ENCODE assay signal across 8 mouse cellular contexts in the genomic region with DNA sequence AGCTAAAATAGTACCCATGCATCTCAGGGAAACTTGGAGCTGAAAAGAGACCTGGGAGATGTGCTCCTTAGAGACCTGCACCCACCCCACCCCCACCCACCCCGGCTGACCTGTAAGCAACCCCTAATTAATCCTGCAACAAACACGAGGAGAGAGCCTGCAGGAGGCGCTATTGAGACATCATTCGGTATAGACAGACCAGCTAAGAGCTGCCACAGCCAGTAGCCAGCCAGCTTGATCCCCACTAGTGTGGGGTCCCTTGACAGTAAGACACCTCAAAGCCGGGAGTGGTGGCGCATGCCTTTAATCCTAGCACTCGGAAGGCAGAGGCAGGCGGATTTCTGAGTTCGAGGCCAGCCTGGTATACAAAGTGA. TPM values are rescaled to one million over a fixed set of nuclear protein-coding genes. Genes with fewer than 3 reads are reported as not detected.
DNase-seq lines count a peak whose midpoint lies in the region; ATAC-seq and TF ChIP-seq lines count a peak whose summit lies in the region.

No protein-coding gene starts in this region.

- no peaks in the 10 kb centered on the region for H3K9me3 ChIP-seq in lung, embryonic 14.5 days (ENCODE audit: low read depth, low read length)

- WGBS in lung, embryonic 14.5 days, result 40% methylated on average over 9 of the region's 9 CpGs
- WGBS in olfactory bulb, adult 2 months, result 45% methylated on average over 9 of the region's 9 CpGs

- no peaks in the 10 kb centered on the region for H3K27me3 ChIP-seq in lung, embryonic 14.5 days (ENCODE audit: insufficient read depth, low read length)

- ATAC-seq in erythroid progenitor cell, adult 5-6 weeks (replicated peaks; ENCODE audit: low FRiP score, poor library complexity, severe bottlenecking), result peak; percentile 64
- ATAC-seq in lung, embryonic 14.5 days (ENCODE audit: insufficient read depth), result peak; percentile 36; the same call in 1 of the 2 replicates

- no peak overlapping the region for H3K27ac ChIP-seq in lung, embryonic 14.5 days (ENCODE audit: low read depth)
- H3K27ac ChIP-seq in olfactory bulb, adult 2 months (ENCODE audit: insufficient read depth, low read depth, low read length), result no peak overlapping the region

- DNase-seq in ES-CJ7 (ENCODE audit: low read depth, low spot score), result peak; percentile 95
- DNase-seq in brain, adult 2 months (ENCODE audit: low read depth, low spot score), result peak; percentile 80
- peak; percentile 63 to 78 for DNase-seq in heart, postnatal 10 days
- peak; percentile 75 to 83 for DNase-seq in kidney, postnatal 4 days
- DNase-seq in lung, embryonic 14.5 days, result peak; percentile 85
- peak; percentile 72 to 76 for DNase-seq in thymus, postnatal 36 days

- peak; percentile 52 for TF ChIP-seq CTCF in lung, embryonic 14.5 days (IDR thresholded peaks at IDR 0.05; ENCODE audit: low read depth)
- no peak for TF ChIP-seq CTCF in olfactory bulb, adult 2 months (IDR thresholded peaks at IDR 0.05; ENCODE audit: insufficient read depth, low read depth, low read length)

- H3K9ac ChIP-seq in lung, embryonic 14.5 days, result peak overlapping the region; percentile 79

- no peaks in the 10 kb centered on the region for H3K36me3 ChIP-seq in lung, embryonic 14.5 days (ENCODE audit: insufficient read depth)

- intact Hi-C loops in heart, postnatal 10 days (cut with DNase I), result loop anchor here (1.0 to 2.0 kb wide), 2 partner anchors 26 to 32 kb away; partner anchors contain the start of gene Tmem270

- no peak for TF ChIP-seq POLR2A in olfactory bulb, adult 2 months (IDR thresholded peaks at IDR 0.05; ENCODE audit: insufficient read depth, low read depth, low read length)

- peak overlapping the region; percentile 73 for H3K4me3 ChIP-seq in lung, embryonic 14.5 days (ENCODE audit: low read depth, low read length)
- peak overlapping the region; percentile 56; the same call in 1 of the 2 replicates for H3K4me3 ChIP-seq in olfactory bulb, adult 2 months (ENCODE audit: insufficient read depth, low read depth, low read length)

- H3K4me1 ChIP-seq in lung, embryonic 14.5 days (ENCODE audit: insufficient read depth), result no peaks in the 10 kb centered on the region
- H3K4me1 ChIP-seq in olfactory bulb, adult 2 months (ENCODE audit: control insufficient read depth, insufficient read depth, low read length), result 0 out of 2 replicates have a peak, but pooled peaks cover 6% of the 10 kb centered on the region

- H3K4me2 ChIP-seq in lung, embryonic 14.5 days, result peak overlapping the region; percentile 98

RNA-seq across cellular contexts. Expression of gene Mettl27, which starts 0.7 kb away (rescaled TPM):
- 41.1 and 65.6 TPM in 2 replicates for total RNA-seq in erythroid progenitor cell, adult 5-6 weeks (2015; ENCODE audit: low replicate concordance)
- total RNA-seq in erythroid progenitor cell, adult 5-6 weeks (2017; ENCODE audit: low replicate concordance), result 28.3 and 42.1 TPM in 2 replicates
- 1 to 10 TPM; 7.0 to 7.4 TPM for total RNA-seq in heart, postnatal 10 days (2021)
- 23.0 and 23.9 TPM in 2 replicates for polyA plus RNA-seq in lung, embryonic 14.5 days (2014; fragmentation: Nextera tagmentation; extraction: Ambion mirVana)
- not detected in 2 replicates for polyA plus RNA-seq in olfactory bulb, adult 2 months (2012; ENCODE audit: insufficient read depth, insufficient read length, low replicate concordance, missing spikeins)

RNA-seq across cellular contexts. Expression of gene Cldn4, which starts 13.8 kb away (rescaled TPM):
- total RNA-seq in erythroid progenitor cell, adult 5-6 weeks (2015; ENCODE audit: low replicate concordance), result 0.84 TPM in 1 of 2 replicates, not detected in the other
- not detected in 2 replicates for total RNA-seq in erythroid progenitor cell, adult 5-6 weeks (2017; ENCODE audit: low replicate concordance)
- total RNA-seq in heart, postnatal 10 days (2021), result under 1 TPM in 1 of 2 experiments, not detected in 1; 0.14 TPM
- polyA plus RNA-seq in lung, embryonic 14.5 days (2014; fragmentation: Nextera tagmentation; extraction: Ambion mirVana), result 41.9 and 42.4 TPM in 2 replicates
- polyA plus RNA-seq in olfactory bulb, adult 2 months (2012; ENCODE audit: insufficient read depth, insufficient read length, low replicate concordance, missing spikeins), result not detected in 2 replicates

RNA-seq across cellular contexts. Expression of gene Cldn13, which starts 17.6 kb away (rescaled TPM):
- total RNA-seq in erythroid progenitor cell, adult 5-6 weeks (2015; ENCODE audit: low replicate concordance), result 702 and 793 TPM in 2 replicates
- 370 and 493 TPM in 2 replicates for total RNA-seq in erythroid progenitor cell, adult 5-6 weeks (2017; ENCODE audit: low replicate concordance)
- total RNA-seq in heart, postnatal 10 days (2021), result not detected
- 0.39 TPM in 1 of 2 replicates, not detected in the other for polyA plus RNA-seq in lung, embryonic 14.5 days (2014; fragmentation: Nextera tagmentation; extraction: Ambion mirVana)
- not detected in 2 replicates for polyA plus RNA-seq in olfactory bulb, adult 2 months (2012; ENCODE audit: insufficient read depth, insufficient read length, low replicate concordance, missing spikeins)

RNA-seq across cellular contexts. Expression of gene Tmem270, which starts 26.4 kb away (rescaled TPM):
- total RNA-seq in erythroid progenitor cell, adult 5-6 weeks (2015; ENCODE audit: low replicate concordance), result 2.5 TPM in 1 of 2 replicates, not detected in the other
- total RNA-seq in erythroid progenitor cell, adult 5-6 weeks (2017; ENCODE audit: low replicate concordance), result not detected in 2 replicates
- total RNA-seq in heart, postnatal 10 days (2021), result not detected
- not detected in 2 replicates for polyA plus RNA-seq in lung, embryonic 14.5 days (2014; fragmentation: Nextera tagmentation; extraction: Ambion mirVana)
- not detected in 2 replicates for polyA plus RNA-seq in olfactory bulb, adult 2 months (2012; ENCODE audit: insufficient read depth, insufficient read length, low replicate concordance, missing spikeins)

RNA-seq across cellular contexts. Expression of gene Cldn3, which starts 53.1 kb away (rescaled TPM):
- not detected in 2 replicates for total RNA-seq in erythroid progenitor cell, adult 5-6 weeks (2015; ENCODE audit: low replicate concordance)
- not detected in 2 replicates for total RNA-seq in erythroid progenitor cell, adult 5-6 weeks (2017; ENCODE audit: low replicate concordance)
- total RNA-seq in heart, postnatal 10 days (2021), result under 1 TPM; 0.27 to 0.41 TPM
- polyA plus RNA-seq in lung, embryonic 14.5 days (2014; fragmentation: Nextera tagmentation; extraction: Ambion mirVana), result 137 and 139 TPM in 2 replicates
- polyA plus RNA-seq in olfactory bulb, adult 2 months (2012; ENCODE audit: insufficient read depth, insufficient read length, low replicate concordance, missing spikeins), result not detected in 2 replicates

Comparison
In these comparisons a context has a peak if more than half of its experiments do, and no peak if none do; other contexts are left out.
1. RNA of gene Cldn13, which starts 17.6 kb away (total RNA-seq): 370 to 793 TPM in erythroid progenitor cell, adult 5-6 weeks; not detected in heart, postnatal 10 days; every median in the first group is over 100 times any median in the second.
2. Peak in every context shown above with its lines, with median percentiles within 50 percentile points of each other: DNase-seq.